Mouse (Mus musculus) cerebellum, postnatal 10 days (tissue): ENCODE measurements around the gene Slc25a48.
A peak's percentile ranks its signal among the peaks of the same experiment; 100 is the strongest.

Experiments
- DNase-seq, 2 experiments: peaks; one replicate each; pipeline ENCODE4 v3.0.0; 2021; ENCODE audit warnings: mixed read lengths in 2 of 2

Gene Slc25a48

GRCm38 (mm10) chr13:56438211-56439075, at the start of gene Slc25a48:
Gene Slc25a48, plus strand, starts transcription at chr13:56438355.
- peak; percentile 52 to 58 for DNase-seq

- DNase-seq: peak; percentile 68 to 81
These were observed 40.6 kb upstream of the Slc25a48 start for GRCm38 (mm10) chr13:56397572-56397971.

GRCm38 (mm10) chr13:56401186-56401585, 37.0 kb upstream of the Slc25a48 start:
- DNase-seq: no peak

GRCm38 (mm10) chr13:56403381-56404086, 34.6 kb upstream of the Slc25a48 start:
- DNase-seq: peak; percentile 52 to 74

GRCm38 (mm10) chr13:56404511-56405140, 33.5 kb upstream of the Slc25a48 start:
- peak; percentile 49 to 72 for DNase-seq

- DNase-seq: peak; percentile 79 to 84
These were observed 25.8 kb upstream of the Slc25a48 start for GRCm38 (mm10) chr13:56412286-56412873.

- no peak for DNase-seq
These were observed 19.3 kb upstream of the Slc25a48 start for GRCm38 (mm10) chr13:56418685-56419483.

GRCm38 (mm10) chr13:56419538-56419937, 18.6 kb upstream of the Slc25a48 start:
- no peak for DNase-seq

- peak; percentile 88 to 92 for DNase-seq
These were observed 16.0 kb upstream of the Slc25a48 start for GRCm38 (mm10) chr13:56422072-56422723.

GRCm38 (mm10) chr13:56425931-56426330, 12.2 kb upstream of the Slc25a48 start:
- no peak for DNase-seq

- peak; percentile 53 to 56 for DNase-seq
These were observed 11.8 kb upstream of the Slc25a48 start, which contains the start of gene Gm3045 for GRCm38 (mm10) chr13:56426365-56426764. Gene Gm3045, plus strand, starts transcription at chr13:56426594.

GRCm38 (mm10) chr13:56428724-56429500, 9.2 kb upstream of the Slc25a48 start:
- peak; percentile 94 to 97 for DNase-seq

GRCm38 (mm10) chr13:56432496-56432895, 5.7 kb upstream of the Slc25a48 start:
- peak; percentile 91 to 92 for DNase-seq

GRCm38 (mm10) chr13:56433466-56433865, 4.7 kb upstream of the Slc25a48 start:
- DNase-seq: peak; percentile 90 to 95

GRCm38 (mm10) chr13:56434311-56434751, 3.8 kb upstream of the Slc25a48 start:
- DNase-seq: peak in 1 of 2 experiments; percentile 37

GRCm38 (mm10) chr13:56435615-56436287, 2.4 kb upstream of the Slc25a48 start:
- peak in 1 of 2 experiments; percentile 54 for DNase-seq

GRCm38 (mm10) chr13:56443411-56443810, 5.3 kb downstream of the Slc25a48 start:
- DNase-seq: no peak

- DNase-seq: no peak
These were observed 6.0 kb downstream of the Slc25a48 start for GRCm38 (mm10) chr13:56444112-56444511.

GRCm38 (mm10) chr13:56444996-56445395, 6.8 kb downstream of the Slc25a48 start:
- DNase-seq: no peak
